Mouse (Mus musculus) adrenal gland, postnatal 25 days (tissue): ENCODE results near the gene Plxna1. TPM values are rescaled to one million over a fixed set of nuclear protein-coding genes. Genes with fewer than 3 reads are reported as not detected.

Experiments used
- DNase-seq: peaks from one replicate; pipeline ENCODE4 v3.0.0; 2021; ENCODE audit warnings: mixed read lengths
- total RNA-seq: library from RNA; stranded (reverse); gene quantifications from 2 replicates; pipeline ENCODE4 v1.2.3, GENCODE M21; 2021

The Plxna1 gene
- total RNA-seq, 1 experiment from 2014 or later = 137 TPM

DNA sequence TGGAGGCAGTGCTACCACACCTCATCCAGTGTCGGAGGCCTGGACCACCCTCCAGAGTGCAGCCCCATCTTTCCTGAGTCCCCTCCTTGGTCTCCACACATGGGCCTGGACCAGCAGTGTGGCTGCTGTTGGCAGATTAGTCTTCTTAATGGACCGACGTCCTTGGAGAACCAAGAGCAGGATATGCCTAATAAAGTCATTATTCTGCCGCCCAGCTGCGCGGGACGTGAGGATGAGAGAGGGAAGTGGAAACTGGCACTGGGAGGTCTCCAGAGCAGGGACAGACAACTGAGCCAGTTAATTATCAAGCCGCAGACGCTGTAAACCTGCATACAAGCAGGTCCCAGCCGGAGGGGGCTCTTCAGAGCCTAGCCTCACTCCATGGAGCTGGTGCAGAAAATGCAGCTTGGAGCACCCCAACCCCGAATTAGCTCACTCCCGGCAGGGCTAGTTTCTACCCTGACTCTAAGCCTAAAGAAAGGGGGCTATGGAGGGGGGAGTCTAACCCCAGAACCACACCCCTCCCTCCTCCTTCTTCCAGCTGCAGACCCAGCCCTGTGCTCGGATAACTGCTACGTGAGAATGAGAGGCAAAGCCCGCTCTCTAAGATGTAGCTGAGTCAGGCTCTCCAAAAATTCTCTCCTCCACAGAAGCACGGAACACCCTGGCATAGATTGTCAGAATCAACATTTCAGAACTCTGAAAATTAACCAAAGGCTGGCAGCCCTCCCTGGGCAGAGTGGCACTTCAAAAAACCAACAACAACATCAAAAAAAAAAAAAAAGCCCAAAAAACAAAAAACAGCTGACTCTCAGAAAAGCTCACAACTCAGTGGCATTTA, 80.7 kb downstream of the Plxna1 start:
- no peak for DNase-seq

DNA sequence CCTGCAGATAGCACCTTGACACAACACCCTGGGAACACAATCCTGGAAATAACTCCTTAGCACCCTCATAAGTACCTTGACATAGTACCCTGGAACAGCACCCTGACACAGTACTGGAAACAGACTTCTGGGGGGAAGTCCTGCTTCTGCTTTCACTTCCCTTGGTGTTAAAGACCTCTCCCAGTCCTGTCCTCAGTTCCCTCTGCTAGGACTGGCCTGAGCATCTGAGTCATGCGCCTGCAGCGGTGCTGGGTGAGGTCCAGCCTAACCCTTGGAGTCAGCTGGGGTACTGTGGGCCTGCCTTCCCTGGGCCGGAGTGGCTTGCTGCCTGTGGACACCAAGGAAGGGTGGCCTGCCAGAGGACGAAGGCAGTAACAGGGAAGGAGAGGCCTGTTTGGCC, 81.9 kb downstream of the Plxna1 start:
- DNase-seq = peak; percentile 37

DNA sequence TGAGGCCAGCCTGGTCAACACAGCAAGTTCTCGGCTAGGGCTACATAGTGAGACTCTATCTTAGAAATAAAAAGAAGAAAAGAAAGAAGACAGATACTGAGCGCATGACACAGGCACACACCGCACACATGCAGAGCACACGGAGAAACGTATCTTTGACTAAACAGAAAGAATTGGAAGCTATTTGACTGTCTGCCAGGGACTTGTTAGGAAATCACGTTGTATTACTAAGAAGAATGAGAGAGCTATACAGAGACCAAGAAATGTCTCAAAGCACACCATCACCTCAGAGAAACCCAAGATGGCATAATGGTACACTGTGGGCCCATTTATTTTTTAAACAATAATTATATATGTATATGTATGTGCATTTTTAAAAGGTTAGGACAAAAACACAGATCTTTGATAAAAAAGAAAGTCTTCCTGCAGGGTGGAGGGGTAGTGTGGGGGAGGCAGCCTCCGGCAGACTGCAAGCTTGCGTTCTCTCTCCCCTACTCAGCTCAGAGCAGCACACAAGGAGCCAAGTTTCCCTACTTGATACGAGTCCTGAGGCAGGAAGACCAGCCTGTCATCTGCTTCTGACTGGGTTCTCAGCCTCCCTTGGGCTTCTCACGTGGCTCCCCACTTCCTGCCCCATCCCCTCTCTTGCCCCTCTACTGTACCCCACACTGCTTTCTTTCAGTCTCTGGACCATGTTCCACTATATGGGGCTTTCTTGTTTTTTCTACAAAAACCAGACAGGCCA, 90.5 kb downstream of the Plxna1 start:
- no peak for DNase-seq

DNA sequence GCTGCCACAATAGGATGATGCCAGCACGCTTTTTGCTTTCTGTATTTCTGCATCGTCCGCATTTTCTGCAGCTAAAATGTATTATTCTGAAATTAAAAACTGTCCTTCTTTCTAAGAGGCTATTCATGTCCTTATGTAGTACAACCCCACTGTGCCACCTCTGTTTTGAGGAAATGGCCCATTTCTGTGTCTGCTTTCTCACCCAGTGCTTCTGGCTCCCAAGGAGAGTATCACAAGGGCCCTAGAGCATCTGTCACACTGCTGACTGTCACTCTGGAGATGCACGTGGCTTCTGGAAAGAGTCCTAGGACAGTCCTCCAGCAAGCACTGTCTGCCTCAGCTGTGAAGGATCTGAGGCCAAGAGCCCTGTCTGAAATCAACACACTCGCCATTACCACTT, 95.2 kb downstream of the Plxna1 start:
- DNase-seq = no peak

Other genes with a start within 250 kb of the Plxna1 start
- gene Chchd6, start 233.0 kb upstream of the Plxna1 start, total RNA-seq = 22.1 and 23.8 TPM in 2 replicates